Mouse (Mus musculus) cortical plate, adult 2 months (tissue): ENCODE measurements at regions not wholly inside any gene's neighbourhood (a gene's known extent, or its start where the extent isn't known, plus 50 kb on each side); places are given as distances from the start of the nearest gene placed in this dataset.

Experiments
- CTCF ChIP-seq: fragments of 200-500 bp; IDR thresholded peaks from 2 replicates; pipeline ENCODE4 v1.5.1; 2011; ENCODE audit warnings: mild to moderate bottlenecking, control low read depth, low read length; ENCODE audit not compliant: insufficient read depth; ENCODE audit errors: extremely low read depth
- POLR2A ChIP-seq: fragments of 200-500 bp; IDR thresholded peaks from 2 replicates; pipeline ENCODE4 v1.6.1; 2011; ENCODE audit warnings: mild to moderate bottlenecking, low read length, control low read depth; ENCODE audit not compliant: insufficient read depth; ENCODE audit errors: extremely low read depth

- TF ChIP-seq POLR2A (no peak), CTCF (no peak)
These were observed 213.4 kb upstream of the Dcn start for GRCm38 (mm10) chr10:97265959-97266517.
